Mouse (Mus musculus): ENCODE data around the gene Unc5a. TPM values are rescaled to one million over a fixed set of nuclear protein-coding genes. Genes with fewer than 3 reads are reported as not detected.

Unc5a gene
- total and polyA plus RNA-seq, 2 experiments: 0.46 to 1.6 TPM

GRCm38 (mm10) chr13:55017154-55017897 is 68.1 kb downstream of the Unc5a start:
- no peak overlapping the region for H3K27ac ChIP-seq (replicated peaks; ENCODE audit: insufficient read depth, low read depth, low read length)
- no peaks in the 10 kb centered on the region for H3K27me3 ChIP-seq (ENCODE audit: control insufficient read depth, insufficient read depth, low read length)
- peaks cover 4% of the 10 kb centered on the region; the same call in 1 of the 2 replicates for H3K4me1 ChIP-seq (ENCODE audit: control insufficient read depth, insufficient read depth, low read length)
- WGBS: 76% methylated on average over 12 of the region's 12 CpGs
- no peak overlapping the region for H3K9ac ChIP-seq (ENCODE audit: low read depth, low read length)
- H3K36me3 ChIP-seq (ENCODE audit: control insufficient read depth, insufficient read depth, low read length): no peaks in the 10 kb centered on the region
- H3K79me2 ChIP-seq (ENCODE audit: control insufficient read depth, insufficient read depth, low read length): no peaks in the 10 kb centered on the region
- no peak for DNase-seq (ENCODE audit: extremely low read depth, low read depth, low spot score)
- no peak overlapping the region for H3K4me3 ChIP-seq (ENCODE audit: insufficient read depth, low read depth, low read length)
- TF ChIP-seq CTCF (IDR thresholded peaks at IDR 0.05; ENCODE audit: low read depth, low read length): no peak
- TF ChIP-seq POLR2A (IDR thresholded peaks at IDR 0.05; ENCODE audit: extremely low read depth, insufficient read depth, low read length): no peak

- Histone ChIP-seq H3K4me1 (ENCODE audit: control insufficient read depth, insufficient read depth, low read length) (peaks cover 4% of the 10 kb centered on the region; the same call in 1 of the 2 replicates), H3K79me2 (ENCODE audit: control insufficient read depth, insufficient read depth, low read length) (no peaks in the 10 kb centered on the region), H3K9ac (ENCODE audit: low read depth, low read length) (no peak overlapping the region), H3K36me3 (ENCODE audit: control insufficient read depth, insufficient read depth, low read length) (no peaks in the 10 kb centered on the region), H3K27me3 (ENCODE audit: control insufficient read depth, insufficient read depth, low read length) (no peaks in the 10 kb centered on the region), H3K4me3 (ENCODE audit: insufficient read depth, low read depth, low read length) (no peak overlapping the region), H3K27ac (replicated peaks; ENCODE audit: insufficient read depth, low read depth, low read length) (no peak overlapping the region)
- WGBS: 79% methylated on average over 8 of the region's 8 CpGs
- no peak for TF ChIP-seq CTCF (IDR thresholded peaks at IDR 0.05; ENCODE audit: low read depth, low read length)
- TF ChIP-seq POLR2A (IDR thresholded peaks at IDR 0.05; ENCODE audit: extremely low read depth, insufficient read depth, low read length): no peak
- no peak for DNase-seq (ENCODE audit: extremely low read depth, low read depth, low spot score)
These were observed 68.8 kb downstream of the Unc5a start for GRCm38 (mm10) chr13:55017898-55018599.

- no peaks in the 10 kb centered on the region for H3K36me3 ChIP-seq (ENCODE audit: control insufficient read depth, insufficient read depth, low read length)
- no peaks in the 10 kb centered on the region for H3K79me2 ChIP-seq (ENCODE audit: control insufficient read depth, insufficient read depth, low read length)
- no peak overlapping the region for H3K27ac ChIP-seq (replicated peaks; ENCODE audit: insufficient read depth, low read depth, low read length)
- TF ChIP-seq POLR2A (IDR thresholded peaks at IDR 0.05; ENCODE audit: extremely low read depth, insufficient read depth, low read length): no peak
- TF ChIP-seq CTCF (IDR thresholded peaks at IDR 0.05; ENCODE audit: low read depth, low read length): no peak
- DNase-seq (ENCODE audit: extremely low read depth, low read depth, low spot score): no peak
- no peak overlapping the region for H3K9ac ChIP-seq (ENCODE audit: low read depth, low read length)
- peaks cover 4% of the 10 kb centered on the region; the same call in 1 of the 2 replicates for H3K4me1 ChIP-seq (ENCODE audit: control insufficient read depth, insufficient read depth, low read length)
- WGBS: 85% methylated on average over 9 of the region's 9 CpGs
- no peak overlapping the region for H3K4me3 ChIP-seq (ENCODE audit: insufficient read depth, low read depth, low read length)
- H3K27me3 ChIP-seq (ENCODE audit: control insufficient read depth, insufficient read depth, low read length): no peaks in the 10 kb centered on the region
These were observed 69.5 kb downstream of the Unc5a start for GRCm38 (mm10) chr13:55018700-55019099.

- Histone ChIP-seq H3K9ac (ENCODE audit: low read depth, low read length) (no peak overlapping the region), H3K79me2 (ENCODE audit: control insufficient read depth, insufficient read depth, low read length) (no peaks in the 10 kb centered on the region), H3K27me3 (ENCODE audit: control insufficient read depth, insufficient read depth, low read length) (no peaks in the 10 kb centered on the region), H3K27ac (replicated peaks; ENCODE audit: insufficient read depth, low read depth, low read length) (no peak overlapping the region), H3K36me3 (ENCODE audit: control insufficient read depth, insufficient read depth, low read length) (no peaks in the 10 kb centered on the region), H3K4me1 (ENCODE audit: control insufficient read depth, insufficient read depth, low read length) (peaks cover 4% of the 10 kb centered on the region; the same call in 1 of the 2 replicates), H3K4me3 (ENCODE audit: insufficient read depth, low read depth, low read length) (no peak overlapping the region)
- 58% methylated on average over 3 of the region's 3 CpGs for WGBS
- DNase-seq (ENCODE audit: extremely low read depth, low read depth, low spot score): no peak
- TF ChIP-seq POLR2A (IDR thresholded peaks at IDR 0.05; ENCODE audit: extremely low read depth, insufficient read depth, low read length) (no peak), CTCF (IDR thresholded peaks at IDR 0.05; ENCODE audit: low read depth, low read length) (no peak)
These were observed 70.0 kb downstream of the Unc5a start for GRCm38 (mm10) chr13:55019181-55019580.

GRCm38 (mm10) chr13:55020051-55020450 is 70.8 kb downstream of the Unc5a start:
- WGBS: 85% methylated on average over 4 of the region's 4 CpGs
- Histone ChIP-seq H3K27me3 (ENCODE audit: control insufficient read depth, insufficient read depth, low read length) (no peaks in the 10 kb centered on the region), H3K4me1 (ENCODE audit: control insufficient read depth, insufficient read depth, low read length) (peaks cover 6% of the 10 kb centered on the region; the same call in 1 of the 2 replicates), H3K27ac (replicated peaks; ENCODE audit: insufficient read depth, low read depth, low read length) (0 out of 2 replicates have a peak overlapping the region, but pooled peaks have one; percentile 19), H3K4me3 (ENCODE audit: insufficient read depth, low read depth, low read length) (no peak overlapping the region), H3K79me2 (ENCODE audit: control insufficient read depth, insufficient read depth, low read length) (no peaks in the 10 kb centered on the region), H3K36me3 (ENCODE audit: control insufficient read depth, insufficient read depth, low read length) (no peaks in the 10 kb centered on the region), H3K9ac (ENCODE audit: low read depth, low read length) (no peak overlapping the region)
- peak; percentile 18 for DNase-seq (ENCODE audit: extremely low read depth, low read depth, low spot score)
- no peak for TF ChIP-seq CTCF (IDR thresholded peaks at IDR 0.05; ENCODE audit: low read depth, low read length)
- no peak for TF ChIP-seq POLR2A (IDR thresholded peaks at IDR 0.05; ENCODE audit: extremely low read depth, insufficient read depth, low read length)
